Mouse (Mus musculus): ENCODE data around the gene Prss57.

GRCm38 (mm10) chr10:79790861-79791260 lies at the start of gene Prss57:
- TF ChIP-seq CTCF (IDR thresholded peaks at IDR 0.05; ENCODE audit: low read depth) (no peak), EP300 (IDR thresholded peaks at IDR 0.05; ENCODE audit: low read depth) (no peak)

Data from liver, postnatal 0 days (tissue).